Mouse (Mus musculus): ENCODE results near the gene Rnase1. TPM values are rescaled to one million over a fixed set of nuclear protein-coding genes. Genes with fewer than 3 reads are reported as not detected.
"Not testable (repeated sequence)": the region's sequence is repeated elsewhere in the genome, so short reads cannot be mapped to it uniquely, and the experiment has no call there.

The Rnase1 gene
- not detected for total RNA-seq (2021)
- long read RNA-seq, experiment 1 = 0 reads
- long read RNA-seq, experiment 2 = 0 reads

DNA sequence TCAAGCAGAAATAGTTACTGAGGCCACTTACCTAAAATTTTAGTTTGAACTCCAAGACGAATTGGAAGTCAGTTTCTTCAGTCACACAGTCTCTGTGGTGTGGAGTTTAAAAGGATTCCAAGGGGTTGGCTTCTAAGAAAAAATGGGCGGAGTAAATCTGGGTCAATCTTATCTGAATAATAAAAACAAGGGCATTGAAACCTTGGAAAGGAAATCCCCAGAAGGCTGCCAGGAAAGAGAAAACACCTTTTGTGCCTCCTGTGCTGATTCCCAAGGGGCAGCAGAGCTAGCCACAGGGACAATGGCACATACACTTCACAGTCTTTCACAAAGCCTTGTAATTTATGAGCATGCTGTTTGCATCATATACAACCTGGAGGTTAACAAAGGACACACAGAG is at the start of gene Rnase1:
Gene Rnase1, minus strand, starts transcription at position 101 of the 400 bp plus-strand sequence.
- intact Hi-C loops (cut with DNase I; ENCODE audit: low total_unique reads) = no loop called here
- no peak for DNase-seq

DNA sequence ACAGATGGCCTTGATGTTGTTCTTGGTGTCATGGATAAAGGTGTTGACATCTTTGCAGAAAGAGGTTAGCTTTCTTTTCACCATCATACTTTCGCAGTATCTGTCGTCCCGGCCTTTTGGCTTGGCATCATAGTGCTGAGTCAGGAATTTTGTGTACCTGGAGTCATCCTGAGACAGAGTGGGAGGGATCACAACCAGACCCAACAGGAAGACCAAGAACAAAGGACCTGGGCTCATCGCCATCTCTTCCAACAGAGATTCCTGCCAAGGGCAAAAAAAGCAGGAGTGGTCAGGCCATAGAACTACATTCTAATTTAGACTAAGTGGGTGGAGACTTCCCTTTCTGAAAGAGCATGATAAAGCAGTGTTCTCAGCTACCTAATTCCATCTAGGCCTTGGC is 49.1 kb upstream of the Rnase1 start:
- no peak for DNase-seq
- intact Hi-C loops (cut with DNase I; ENCODE audit: low total_unique reads) = no loop called here

DNA sequence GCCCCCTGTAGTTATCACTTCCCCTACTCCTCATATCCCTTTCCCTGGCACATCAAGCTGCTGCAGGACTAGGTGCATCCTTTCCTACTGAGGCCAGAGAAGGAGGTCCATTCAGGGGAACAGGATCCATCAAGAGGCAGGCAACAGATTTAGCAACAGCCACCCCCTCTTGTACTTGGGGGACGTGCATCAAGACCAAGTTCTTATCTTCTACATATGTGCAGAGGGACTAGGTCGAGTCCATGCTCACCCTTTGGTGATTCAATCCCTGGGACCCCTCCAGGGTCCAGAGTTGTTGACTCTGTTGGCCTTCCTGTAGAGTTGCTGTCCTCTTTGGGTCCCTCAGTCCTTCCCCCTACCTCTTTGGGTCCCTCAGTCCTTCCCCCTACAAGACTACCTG is 34.5 kb upstream of the Rnase1 start:
- DNase-seq; intact Hi-C loops (cut with DNase I; ENCODE audit: low total_unique reads): not testable (repeated sequence)

DNA sequence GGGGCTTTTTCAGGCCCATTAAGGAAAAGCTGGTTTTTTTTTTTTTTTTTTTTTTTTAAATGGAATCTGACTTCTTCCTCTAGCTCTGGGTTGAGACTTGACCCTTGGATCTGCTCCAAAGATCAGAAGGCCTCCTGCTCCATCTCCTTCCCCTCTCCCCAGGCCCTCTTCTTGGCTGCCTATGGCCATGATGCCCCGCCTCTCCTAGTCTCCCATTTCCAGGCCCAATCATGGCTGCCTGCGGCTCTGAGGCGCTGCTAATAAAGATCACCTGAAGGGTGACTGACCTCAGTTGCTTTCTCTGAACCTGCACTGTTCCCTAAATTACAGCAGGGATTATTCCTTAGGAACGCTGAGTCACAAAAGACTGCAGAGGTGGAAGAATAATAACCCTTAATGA is 27.3 kb upstream of the Rnase1 start:
- no peak for DNase-seq
- intact Hi-C loops (cut with DNase I; ENCODE audit: low total_unique reads) = loop anchor here (10.0 kb wide), 1 partner anchor 91 kb away; no protein-coding TSS in a partner anchor

DNA sequence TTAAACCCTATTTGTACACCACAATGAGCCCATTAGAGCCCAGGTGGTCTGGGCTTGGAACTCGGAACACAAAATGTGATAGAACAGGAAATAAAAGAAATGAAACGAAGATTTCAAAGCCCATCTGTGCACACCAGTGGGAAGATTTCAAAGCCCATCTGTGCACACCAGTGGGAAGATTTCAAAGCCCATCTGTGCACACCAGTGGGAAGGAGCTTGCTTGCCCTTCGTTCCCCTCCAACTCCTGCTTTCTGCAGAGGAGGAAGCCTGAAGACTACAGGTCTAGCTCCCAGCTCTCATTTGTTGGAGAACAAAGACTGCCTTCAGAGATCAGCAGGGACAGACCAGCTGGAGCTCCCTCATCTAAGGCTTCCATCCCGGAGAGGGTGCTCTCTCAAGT is 26.4 kb upstream of the Rnase1 start:
- intact Hi-C loops (cut with DNase I; ENCODE audit: low total_unique reads) = loop anchor here (10.0 kb wide), 1 partner anchor 92 kb away; no protein-coding TSS in a partner anchor
- not testable (repeated sequence) for DNase-seq

DNA sequence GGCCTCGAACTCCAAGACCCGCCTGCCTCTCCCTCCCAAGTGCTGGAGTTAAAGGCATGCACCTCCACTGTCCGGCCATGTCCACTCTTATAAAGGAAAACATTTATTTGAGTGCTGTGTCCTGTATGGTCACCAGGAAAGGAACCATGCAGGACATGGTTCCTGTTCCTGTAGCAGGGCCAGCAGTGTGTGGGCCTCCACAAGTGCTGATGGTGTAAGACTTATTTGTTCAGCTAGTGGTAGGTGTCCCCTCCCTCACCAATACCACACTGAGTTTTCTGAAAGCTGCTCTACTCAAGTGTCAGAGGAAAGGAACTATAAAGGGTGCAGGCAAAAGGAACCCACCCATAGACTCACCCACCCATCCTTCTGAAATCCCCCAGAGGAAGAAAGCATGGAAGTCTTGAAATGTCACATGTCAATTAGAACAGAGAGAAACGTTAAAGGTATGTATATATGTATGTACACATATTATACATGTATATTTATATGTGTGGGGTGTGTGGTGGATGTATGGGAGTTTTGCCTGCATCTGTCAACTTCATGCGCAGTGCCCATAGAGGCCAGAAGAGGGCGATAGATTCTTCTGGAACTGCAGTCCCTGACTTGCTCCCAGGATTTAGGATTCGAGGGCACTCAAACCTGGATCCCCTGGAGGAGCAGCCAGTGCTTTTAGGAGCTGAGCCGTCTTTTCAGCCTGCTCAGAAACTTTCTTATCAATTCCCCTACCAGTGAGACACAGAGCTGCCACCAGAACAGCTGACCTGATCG is 25.7 kb upstream of the Rnase1 start:
- intact Hi-C loops (cut with DNase I; ENCODE audit: low total_unique reads) = loop anchor here (10.0 kb wide), 1 partner anchor 93 kb away; no protein-coding TSS in a partner anchor
- DNase-seq = not testable (repeated sequence)

DNA sequence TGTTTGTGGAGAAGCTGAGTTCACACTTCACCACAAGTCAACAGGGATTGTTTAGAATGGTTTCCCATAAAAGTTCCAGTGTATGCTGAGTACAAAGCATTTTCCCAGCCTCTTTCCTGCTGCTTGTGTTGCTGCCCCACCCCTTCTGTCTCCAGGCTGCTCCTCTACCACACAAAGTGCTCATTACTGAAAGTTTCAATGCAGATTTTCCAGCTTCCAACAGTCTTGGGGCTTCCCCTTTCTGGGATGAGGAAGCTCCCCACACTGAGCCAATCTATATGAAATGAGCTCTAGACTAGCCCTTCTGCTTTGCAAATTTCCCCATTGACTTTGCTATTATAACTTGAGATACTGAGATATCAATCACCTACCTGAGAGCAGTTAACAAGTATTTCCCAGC is 19.5 kb upstream of the Rnase1 start:
- no peak for DNase-seq
- intact Hi-C loops (cut with DNase I; ENCODE audit: low total_unique reads) = no loop called here

DNA sequence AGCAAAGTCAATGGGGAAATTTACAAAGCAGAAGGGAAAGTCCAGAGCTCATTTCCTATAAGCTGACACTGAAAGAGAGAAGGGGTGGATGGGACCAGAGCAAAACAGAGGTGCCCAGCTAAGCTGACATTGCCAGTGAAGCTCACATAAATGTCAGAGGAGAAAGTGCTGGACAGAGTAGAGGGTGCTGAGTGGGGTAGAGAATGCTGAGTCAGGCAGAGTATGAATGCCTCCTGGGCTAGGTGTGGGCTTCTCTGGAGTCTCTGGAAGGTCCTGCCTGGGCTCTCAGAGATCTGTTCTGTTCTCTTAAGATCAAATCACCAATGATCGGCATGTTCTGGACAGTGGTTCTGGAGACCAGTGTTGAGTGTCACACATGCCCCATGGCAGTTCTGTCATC is 18.9 kb upstream of the Rnase1 start:
- intact Hi-C loops (cut with DNase I; ENCODE audit: low total_unique reads) = no loop called here
- no peak for DNase-seq

DNA sequence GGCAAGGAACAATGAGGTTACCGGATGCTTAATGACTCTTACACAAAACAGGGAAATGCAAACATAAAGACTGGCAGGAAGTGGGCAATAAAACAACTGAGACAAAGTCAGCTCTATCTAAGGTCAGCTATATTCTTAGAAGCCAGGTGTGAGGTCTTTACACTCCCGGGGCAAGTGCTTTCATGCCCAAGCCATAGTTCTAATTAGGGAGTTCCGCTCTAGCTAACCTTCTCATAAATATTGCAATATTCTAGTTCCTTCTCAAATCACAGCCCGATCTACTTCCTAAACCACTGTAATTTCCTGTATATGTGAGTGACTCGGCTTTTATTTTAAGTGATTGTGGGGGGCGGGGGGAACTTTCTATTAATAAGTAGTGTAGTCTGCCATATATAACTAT is 16.7 kb upstream of the Rnase1 start:
- intact Hi-C loops (cut with DNase I; ENCODE audit: low total_unique reads); DNase-seq: not testable (repeated sequence)

DNA sequence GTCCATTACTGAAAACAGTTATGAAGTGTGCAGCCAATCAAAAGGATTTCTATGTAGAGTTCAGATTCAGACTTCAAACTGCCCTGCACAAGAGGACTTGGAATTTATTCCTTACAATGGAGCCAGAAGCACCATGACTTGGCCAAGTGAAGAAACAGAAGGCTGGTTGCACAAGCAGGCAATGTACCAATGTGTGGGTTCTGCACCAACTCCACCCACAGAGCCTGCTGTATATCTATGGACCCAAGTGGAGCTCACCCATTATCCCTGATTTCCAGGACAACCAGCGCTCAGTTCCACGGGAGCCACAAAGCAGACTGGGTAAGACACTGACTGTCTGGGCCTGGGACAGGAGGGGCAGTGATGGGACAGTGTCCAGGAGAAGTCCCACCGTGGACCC is 15.4 kb upstream of the Rnase1 start, which contains the start of gene Rnase2b:
Gene Rnase2b, plus strand, starts transcription at position 285 of the 400 bp plus-strand sequence.
- intact Hi-C loops (cut with DNase I; ENCODE audit: low total_unique reads); DNase-seq: not testable (repeated sequence)

DNA sequence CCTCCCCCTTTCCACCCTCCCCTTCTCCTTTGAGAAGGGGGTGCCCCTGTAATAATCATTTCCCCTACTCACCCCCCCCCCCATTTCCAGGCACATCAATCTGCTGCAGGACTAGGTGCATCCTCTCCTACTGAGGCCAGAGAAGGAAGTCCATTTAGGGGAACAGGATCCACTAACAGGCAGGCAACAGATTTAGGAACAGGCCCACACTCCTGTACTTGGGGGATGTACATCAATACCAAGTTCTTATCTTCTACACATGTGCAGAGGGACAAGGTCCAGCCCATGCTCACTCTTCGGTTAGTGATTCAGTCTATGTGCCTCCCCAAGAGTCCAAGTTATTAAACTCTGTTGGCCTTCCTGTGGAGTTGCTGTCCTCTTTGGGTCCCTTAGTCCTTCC is 10.5 kb upstream of the Rnase1 start:
- DNase-seq = no peak
- intact Hi-C loops (cut with DNase I; ENCODE audit: low total_unique reads) = no loop called here

DNA sequence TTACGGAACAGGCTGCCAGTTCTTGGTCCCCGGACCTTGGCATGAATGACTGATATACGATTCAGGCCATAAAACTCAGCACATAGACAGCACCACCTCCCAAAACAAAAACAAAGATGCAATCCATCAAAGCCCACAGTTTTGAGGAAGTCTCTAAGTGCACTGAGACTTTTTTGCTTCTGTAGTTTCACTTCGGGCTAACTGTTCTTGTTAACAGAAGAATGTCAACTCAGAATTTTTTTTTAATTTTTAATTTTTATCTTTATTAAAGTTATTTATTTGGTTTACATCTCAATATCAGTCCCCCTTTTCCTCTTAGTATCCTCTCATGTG is 10.1 kb upstream of the Rnase1 start:
- DNase-seq = no peak
- intact Hi-C loops (cut with DNase I; ENCODE audit: low total_unique reads) = no loop called here

DNA sequence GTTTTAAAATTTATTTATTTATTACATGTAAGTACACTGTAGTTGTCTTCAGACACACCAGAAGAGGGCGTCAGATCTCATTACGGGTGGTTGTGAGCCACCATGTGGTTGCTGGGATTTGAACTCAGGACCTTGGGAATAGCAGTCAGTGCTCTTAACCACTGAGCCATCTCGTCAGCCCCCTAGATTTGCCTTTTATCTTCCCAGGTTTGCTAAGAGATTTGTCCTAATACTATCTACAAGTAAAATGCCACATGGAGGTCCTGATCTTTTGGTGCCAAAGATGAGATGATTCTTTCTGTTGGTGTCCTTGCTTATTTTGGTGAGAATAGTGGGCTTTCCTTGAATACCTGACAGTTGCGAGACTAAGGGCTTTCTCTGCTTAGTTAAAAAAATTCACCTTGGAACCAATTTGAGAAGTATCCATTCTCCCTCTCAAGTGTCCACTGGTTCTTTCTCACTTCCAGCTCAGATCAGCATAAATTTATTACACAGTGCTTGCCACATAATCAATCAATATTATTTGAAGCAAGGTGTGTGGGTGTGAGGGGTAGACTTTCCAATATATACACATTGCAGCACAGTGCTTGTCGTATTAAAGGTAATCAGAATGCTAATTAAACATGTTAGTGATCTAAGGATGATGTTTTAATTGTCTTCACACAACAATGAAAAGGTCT is 9.6 kb upstream of the Rnase1 start:
- intact Hi-C loops (cut with DNase I; ENCODE audit: low total_unique reads) = no loop called here
- no peak for DNase-seq

DNA sequence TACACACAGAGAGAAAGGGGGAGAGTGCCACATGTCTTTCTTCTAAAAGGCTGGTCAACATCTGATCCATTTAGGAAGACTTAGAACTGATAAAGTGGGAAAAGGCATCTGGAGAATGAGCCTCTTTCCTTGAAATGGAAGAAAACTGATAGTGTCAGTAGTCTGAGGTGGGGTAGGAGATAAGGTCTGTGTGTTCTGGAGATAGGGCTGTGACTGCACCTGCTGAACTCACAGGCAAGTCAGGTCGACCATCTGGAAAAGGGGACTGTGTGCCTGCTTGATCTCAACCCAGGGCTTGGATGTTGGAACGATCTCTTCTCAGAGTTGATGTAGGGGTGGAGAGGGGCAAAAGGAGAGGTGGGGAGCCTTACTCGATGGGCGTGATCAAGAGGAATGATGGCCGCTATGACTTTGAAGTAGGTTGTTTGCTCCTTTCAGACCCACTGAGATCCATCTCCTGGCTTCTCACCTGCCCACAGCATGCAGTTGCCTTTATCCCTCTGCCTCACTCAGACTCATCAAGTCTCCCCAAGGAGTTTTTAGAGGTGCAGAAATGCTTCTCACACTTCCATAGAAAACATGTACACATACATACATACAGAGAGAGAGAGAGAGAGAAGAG is 5.8 kb upstream of the Rnase1 start:
- no peak for DNase-seq
- intact Hi-C loops (cut with DNase I; ENCODE audit: low total_unique reads) = no loop called here

DNA sequence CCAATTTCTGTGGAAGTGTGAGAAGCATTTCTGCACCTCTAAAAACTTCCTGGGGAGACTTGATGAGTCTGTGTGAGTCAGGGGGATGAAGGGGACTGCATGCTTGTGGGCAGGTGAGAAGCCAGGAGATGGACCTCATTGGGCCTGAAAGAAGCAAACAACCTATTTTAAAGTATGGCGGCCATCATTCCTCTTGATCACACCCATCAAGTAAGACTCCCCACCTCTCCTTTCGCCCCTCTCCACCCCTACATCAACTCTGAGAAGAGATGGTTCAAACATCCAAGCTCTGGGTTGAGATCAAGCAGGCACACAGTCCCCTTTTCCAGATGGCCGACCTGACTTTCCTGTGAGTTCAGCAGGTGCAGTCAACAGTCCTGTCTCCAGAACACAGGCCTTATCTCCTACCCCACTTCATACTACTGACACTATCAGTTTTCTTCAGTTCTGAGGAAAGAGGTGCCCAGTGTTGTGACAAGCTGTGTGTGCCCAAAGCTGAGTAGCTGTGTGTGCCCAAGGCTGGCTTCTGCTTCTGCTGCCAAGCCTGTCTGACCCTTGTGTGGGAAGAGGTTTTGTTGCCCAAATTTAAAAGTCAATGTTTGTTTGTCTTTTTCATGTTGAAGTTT is 3.7 kb upstream of the Rnase1 start:
- intact Hi-C loops (cut with DNase I; ENCODE audit: low total_unique reads) = no loop called here
- no peak for DNase-seq

DNA sequence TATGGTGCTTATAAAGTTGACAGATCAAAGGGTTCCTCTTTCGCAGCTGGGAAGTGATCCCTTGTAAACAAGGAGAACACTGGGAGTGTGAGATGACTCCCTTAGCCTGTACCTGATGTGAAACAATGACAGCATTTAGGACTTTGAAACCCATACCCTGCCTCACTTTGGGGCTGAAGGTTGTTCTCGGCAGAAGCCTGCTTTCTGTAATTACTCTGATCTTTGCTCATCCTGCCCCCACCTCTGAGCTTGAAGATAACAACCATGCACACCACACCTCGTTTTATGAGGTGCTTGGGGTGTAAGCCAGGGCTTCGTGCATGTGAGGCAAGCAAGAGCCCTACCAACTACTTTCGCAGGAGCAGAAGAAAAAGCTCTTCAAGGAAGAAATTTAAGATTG is 2.6 kb upstream of the Rnase1 start:
- no peak for DNase-seq
- intact Hi-C loops (cut with DNase I; ENCODE audit: low total_unique reads) = no loop called here

DNA sequence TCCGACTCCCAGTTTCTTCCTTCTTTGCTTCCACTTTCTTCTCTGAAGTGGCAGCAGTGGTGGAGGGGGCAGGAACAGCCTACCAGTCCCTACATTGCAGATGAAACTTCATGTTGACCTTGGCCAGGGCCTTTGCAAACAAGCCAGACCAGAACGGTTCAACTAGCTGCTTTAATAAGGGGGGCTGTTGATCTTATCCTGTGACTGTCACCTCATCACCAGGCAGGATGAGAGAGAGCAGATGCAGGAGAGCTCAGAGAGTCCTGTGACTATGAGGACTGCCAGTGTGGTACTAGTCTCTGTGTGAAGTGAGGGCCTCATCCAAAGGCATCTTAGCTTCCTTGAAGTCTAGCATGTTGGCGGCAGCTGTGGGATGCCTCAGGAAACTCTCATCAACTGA is 1.4 kb upstream of the Rnase1 start:
- intact Hi-C loops (cut with DNase I; ENCODE audit: low total_unique reads) = no loop called here
- DNase-seq = no peak

DNA sequence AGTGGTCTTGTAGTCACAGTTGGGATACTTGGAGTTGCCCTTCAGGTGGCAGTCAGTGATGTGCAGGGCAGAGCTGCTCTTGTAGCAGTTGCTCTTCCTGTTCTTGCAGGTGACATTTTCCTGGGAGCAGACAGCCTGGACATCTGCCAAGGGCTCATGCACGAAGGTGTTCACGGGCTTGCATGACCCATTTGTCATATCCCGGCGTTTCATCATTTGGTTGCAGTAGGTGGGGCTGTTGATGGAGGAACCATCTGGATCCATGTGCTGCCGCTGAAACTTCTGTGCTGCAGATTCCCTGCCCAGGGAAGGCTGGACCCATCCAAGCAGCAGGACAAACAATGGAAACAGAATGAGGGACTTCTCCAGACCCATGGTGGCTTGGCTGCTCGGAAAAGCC is 1.1 kb downstream of the Rnase1 start:
- intact Hi-C loops (cut with DNase I; ENCODE audit: low total_unique reads) = no loop called here
- DNase-seq = no peak

DNA sequence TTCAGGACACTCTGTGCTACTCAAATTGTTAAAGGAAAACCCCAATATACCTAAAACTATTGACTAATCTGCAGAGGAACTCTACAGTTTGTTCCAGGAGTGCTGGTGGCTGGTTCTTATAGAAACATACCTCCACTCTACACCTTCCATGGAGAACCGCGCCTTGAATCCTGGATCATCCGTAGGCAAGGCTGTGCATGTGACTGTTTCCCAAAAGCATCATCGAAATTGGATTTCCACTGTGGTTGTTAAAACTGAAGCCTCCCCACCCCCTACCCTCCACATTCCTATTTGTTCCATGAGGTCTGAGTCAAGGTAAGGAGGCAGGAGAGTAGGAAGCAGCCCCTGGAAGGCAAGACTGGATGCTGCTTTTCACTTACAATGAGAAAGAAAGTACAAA is 2.1 kb downstream of the Rnase1 start:
- DNase-seq = no peak

DNA sequence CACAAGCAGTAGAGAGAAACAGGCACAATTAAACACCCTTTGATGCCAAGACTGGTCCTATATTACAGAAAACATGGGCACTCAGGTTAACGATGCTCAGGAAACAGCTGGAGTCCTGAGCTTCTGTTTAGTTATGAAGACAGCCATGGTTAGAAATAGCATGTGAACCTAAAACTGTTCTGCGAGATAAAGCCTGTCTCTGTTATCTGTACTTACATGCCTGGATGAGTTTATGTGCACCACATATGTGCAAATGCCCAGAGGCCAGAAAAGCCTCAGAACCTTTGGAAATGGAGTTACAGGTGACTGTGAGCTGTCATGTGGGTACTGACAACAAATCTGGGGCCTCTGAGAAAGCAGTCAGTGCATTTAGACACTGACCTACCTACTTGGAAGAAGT is 2.6 kb downstream of the Rnase1 start:
- DNase-seq = no peak
- intact Hi-C loops (cut with DNase I; ENCODE audit: low total_unique reads) = no loop called here

More for the DNA sequence above, 2.1 kb downstream of the Rnase1 start:
- intact Hi-C loops (cut with DNase I; ENCODE audit: low total_unique reads) = no loop called here

All from gastrocnemius, postnatal 14 days (tissue).